Mouse (Mus musculus) heart, postnatal 0 days (tissue): ENCODE measurements around the gene Gm20498.

Experiments
- CTCF ChIP-seq: IDR thresholded peaks from 2 replicates; pipeline ENCODE4 v1.5.1; 2016; ENCODE audit warnings: antibody characterized with exemption, control low read depth, low read depth
- EP300 ChIP-seq: IDR thresholded peaks from 2 replicates; pipeline ENCODE4 v1.6.1; 2016; ENCODE audit warnings: antibody characterized with exemption, low read depth

GRCm38 (mm10) chr12:81421846-81422245 lies 110.9 kb downstream of the Gm20498 start, which contains the start of gene Adam4:
- TF ChIP-seq CTCF, result no peak
- TF ChIP-seq EP300, result no peak
